Mouse (Mus musculus) hindbrain, embryonic 16.5 days (tissue): ENCODE measurements around the gene Zfp768. TPM values are rescaled to one million over a fixed set of nuclear protein-coding genes. Genes with fewer than 3 reads are reported as not detected.

Experiments used
- ATAC-seq: fragments of 200-750 bp; cut with Nextera tagmentation; 2 replicates; pipeline ENCODE4 v1.8.0; 2017; ENCODE audit warnings: moderate TSS enrichment, moderate library complexity
- H3K27ac ChIP-seq: fragments of 300-500 bp; sonication (generic); 2 replicates; pipeline ENCODE4 v1.5.1; 2014; ENCODE audit warnings: low read depth, mild to moderate bottlenecking, control low read depth, low read length, moderate library complexity
- H3K27me3 ChIP-seq: fragments of 300-500 bp; sonication (generic); replicated peaks from 2 replicates; pipeline ENCODE4 v1.6.1; 2014; ENCODE audit warnings: low read length; ENCODE audit not compliant: control insufficient read depth, insufficient read depth
- H3K36me3 ChIP-seq: fragments of 300-500 bp; sonication (generic); 2 replicates; pipeline ENCODE4 v1.6.1; 2014; ENCODE audit warnings: mild to moderate bottlenecking, low read length, moderate library complexity, mixed read lengths; ENCODE audit not compliant: control insufficient read depth, insufficient read depth
- H3K4me1 ChIP-seq: fragments of 300-500 bp; sonication (generic); 2 replicates; pipeline ENCODE4 v1.6.1; 2014; ENCODE audit warnings: low read depth, low read length; ENCODE audit not compliant: control insufficient read depth, insufficient read depth
- H3K4me2 ChIP-seq: fragments of 300-500 bp; sonication (generic); 2 replicates; pipeline ENCODE4 v1.6.1; 2014; ENCODE audit warnings: mild to moderate bottlenecking, low read length, control low read depth, moderate library complexity
- H3K4me3 ChIP-seq: fragments of 300-500 bp; sonication (generic); 2 replicates; pipeline ENCODE4 v1.5.1; 2014; ENCODE audit warnings: mild to moderate bottlenecking, low read length, control low read depth, moderate library complexity
- H3K9ac ChIP-seq: fragments of 300-500 bp; sonication (generic); 2 replicates; pipeline ENCODE4 v1.6.1; 2014; ENCODE audit warnings: low read depth, mild to moderate bottlenecking, control low read depth, low read length, moderate library complexity
- H3K9me3 ChIP-seq: fragments of 300-500 bp; sonication (generic); 2 replicates; pipeline ENCODE4 v1.6.1; 2014; ENCODE audit warnings: mild to moderate bottlenecking, low read length, moderate library complexity; ENCODE audit not compliant: control insufficient read depth
- WGBS: fragments of 180-500 bp; shearing (Covaris S2); extraction: QIAGEN DNeasy Blood & Tissue Kit; methylation state at CpG from one replicate; pipeline ENCODE4 v1.1.7; 2014; 5-methylcytosine and 5-hydroxymethylcytosine counted together
- polyA plus RNA-seq: library from polyadenylated mRNA; unstranded; fragments of >200 nt; fragmentation: Nextera tagmentation; extraction: Ambion mirVana; gene quantifications from 2 replicates; pipeline ENCODE4 v1.2.1, GENCODE M21; 2015

Gene Zfp768
- polyA plus RNA-seq, 1 experiment from 2014 or later, result 16.3 TPM

DNA sequence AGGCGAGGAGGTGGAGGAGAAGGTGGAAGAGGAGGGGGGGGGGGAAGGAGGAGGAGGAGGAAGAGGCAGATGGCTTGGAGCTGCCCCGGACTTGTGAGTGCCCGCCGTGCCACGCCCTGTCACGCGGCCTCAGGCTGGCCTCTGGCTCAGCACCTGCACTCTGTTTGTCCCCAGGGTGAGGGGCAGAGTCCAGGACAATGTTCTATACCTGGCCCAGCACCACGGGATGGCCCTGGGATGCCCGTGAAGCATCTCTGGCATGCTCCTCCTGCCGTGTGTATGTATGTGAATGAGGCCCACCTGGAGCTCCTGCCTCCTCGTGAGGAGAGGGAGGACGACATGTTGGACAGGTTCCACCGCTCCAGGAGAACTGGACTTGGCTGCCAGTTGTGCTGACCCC, 16.1 kb upstream of the Zfp768 start:
- Histone ChIP-seq H3K36me3 (no peaks in the 10 kb centered on the region), H3K4me1 (peaks cover 7% of the 10 kb centered on the region), H3K27me3 (peaks cover 5% of the 10 kb centered on the region), H3K4me2 (no peak overlapping the region), H3K4me3 (no peak overlapping the region), H3K27ac (no peak overlapping the region), H3K9me3 (no peaks in the 10 kb centered on the region), H3K9ac (no peak overlapping the region)
- no peak for ATAC-seq
- 58% methylated on average over 7 of the region's 13 CpGs for WGBS

DNA sequence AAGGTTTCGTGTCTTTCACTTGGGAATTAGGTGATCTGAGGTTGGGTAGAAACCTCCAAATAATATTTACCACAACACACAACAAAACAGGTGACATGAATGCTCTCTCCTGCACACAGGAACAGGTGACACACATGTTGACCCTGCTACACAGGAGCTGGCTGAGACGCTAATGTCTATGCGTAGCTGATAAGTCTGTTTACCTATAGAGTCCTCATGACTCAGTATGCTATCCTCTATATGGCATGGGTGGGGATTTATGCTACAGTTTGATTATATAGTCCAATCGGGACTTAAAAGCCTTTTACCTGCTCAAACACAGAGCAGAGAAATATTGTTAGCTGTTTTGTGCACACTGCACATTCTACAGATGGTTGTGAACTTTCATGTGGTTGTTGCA, 14.9 kb upstream of the Zfp768 start:
- Histone ChIP-seq H3K27me3 (peaks cover 5% of the 10 kb centered on the region), H3K27ac (no peak overlapping the region), H3K4me1 (peaks cover 7% of the 10 kb centered on the region), H3K4me3 (no peak overlapping the region), H3K9ac (no peak overlapping the region), H3K9me3 (no peaks in the 10 kb centered on the region), H3K36me3 (no peaks in the 10 kb centered on the region), H3K4me2 (no peak overlapping the region)
- no peak for ATAC-seq
- WGBS, result 79% methylated on average over 4 of the region's 4 CpGs

DNA sequence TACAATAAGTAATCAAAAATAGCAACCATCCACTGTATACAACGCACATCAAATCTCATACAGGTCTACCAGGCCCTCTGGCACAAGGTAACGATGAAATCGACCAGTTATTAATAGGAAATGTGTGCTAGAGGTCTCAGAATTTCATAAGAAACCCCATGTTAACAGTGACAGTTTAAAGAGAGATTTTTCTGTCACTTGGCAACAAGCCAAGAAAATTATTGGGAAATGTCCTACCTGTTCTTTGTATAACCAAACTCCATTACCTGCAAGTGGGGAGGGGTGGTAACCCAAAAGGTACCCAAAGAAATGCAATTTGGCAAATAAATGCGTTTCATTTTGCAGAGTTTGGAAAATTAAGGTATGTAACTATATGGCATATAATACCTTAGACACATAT, 13.1 kb upstream of the Zfp768 start:
- H3K9me3 ChIP-seq, result no peaks in the 10 kb centered on the region
- no peak overlapping the region for H3K4me2 ChIP-seq
- no peak overlapping the region for H3K4me3 ChIP-seq
- no peak for ATAC-seq
- H3K27ac ChIP-seq, result no peak overlapping the region
- H3K36me3 ChIP-seq, result no peaks in the 10 kb centered on the region
- no peak overlapping the region for H3K9ac ChIP-seq
- H3K27me3 ChIP-seq, result peaks cover 5% of the 10 kb centered on the region
- WGBS, result 74% methylated on average over 4 of the region's 4 CpGs
- peaks cover 3% of the 10 kb centered on the region for H3K4me1 ChIP-seq

DNA sequence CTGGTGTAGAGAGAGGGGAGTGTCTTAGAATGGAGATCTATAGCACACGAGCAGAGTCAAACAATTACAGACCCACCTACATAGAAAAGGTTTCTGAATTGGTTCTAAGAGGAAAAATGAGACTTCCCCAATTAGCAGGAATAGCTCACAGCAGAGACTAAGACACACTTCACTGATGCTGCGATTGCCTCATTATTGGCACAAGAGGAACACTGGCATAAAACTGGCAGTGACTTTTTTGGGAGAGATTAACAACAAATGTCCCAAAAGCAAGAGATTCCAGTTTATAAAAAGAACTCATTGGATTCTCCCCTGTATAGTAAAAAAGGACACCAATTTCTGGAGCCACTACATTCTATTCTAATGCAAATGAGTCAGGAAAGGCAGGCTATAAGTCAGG, 12.5 kb upstream of the Zfp768 start:
- Histone ChIP-seq H3K4me1 (no peaks in the 10 kb centered on the region), H3K36me3 (no peaks in the 10 kb centered on the region), H3K9me3 (no peaks in the 10 kb centered on the region), H3K27me3 (peaks cover 5% of the 10 kb centered on the region), H3K9ac (no peak overlapping the region), H3K4me2 (no peak overlapping the region), H3K4me3 (no peak overlapping the region), H3K27ac (no peak overlapping the region)
- 50% methylated on average over 2 of the region's 2 CpGs for WGBS
- ATAC-seq, result no peak

DNA sequence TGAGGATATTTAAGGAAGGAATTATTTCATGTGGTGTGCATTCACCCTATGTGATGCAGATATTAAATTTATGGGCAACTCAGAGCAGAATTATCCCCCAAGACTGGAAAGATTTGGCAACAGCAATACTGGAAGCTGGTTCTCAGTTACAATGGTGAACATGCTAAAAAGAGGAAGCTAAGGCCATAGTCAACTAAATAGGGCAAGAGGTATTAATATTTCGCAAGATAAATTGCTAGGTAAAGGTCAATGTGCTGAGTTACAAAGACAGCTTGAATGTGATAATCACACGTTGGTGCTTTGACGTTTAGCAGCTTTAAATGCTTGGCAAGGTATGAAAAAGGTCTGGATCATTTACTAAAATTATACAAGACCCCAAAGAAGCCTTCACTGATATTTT, 10.4 kb upstream of the Zfp768 start:
- Histone ChIP-seq H3K36me3 (no peaks in the 10 kb centered on the region), H3K4me1 (no peaks in the 10 kb centered on the region), H3K27ac (no peak overlapping the region), H3K27me3 (peaks cover 5% of the 10 kb centered on the region), H3K4me2 (no peak overlapping the region), H3K9ac (no peak overlapping the region), H3K9me3 (no peaks in the 10 kb centered on the region), H3K4me3 (no peak overlapping the region)
- 70% methylated on average over 3 of the region's 3 CpGs for WGBS
- no peak for ATAC-seq

DNA sequence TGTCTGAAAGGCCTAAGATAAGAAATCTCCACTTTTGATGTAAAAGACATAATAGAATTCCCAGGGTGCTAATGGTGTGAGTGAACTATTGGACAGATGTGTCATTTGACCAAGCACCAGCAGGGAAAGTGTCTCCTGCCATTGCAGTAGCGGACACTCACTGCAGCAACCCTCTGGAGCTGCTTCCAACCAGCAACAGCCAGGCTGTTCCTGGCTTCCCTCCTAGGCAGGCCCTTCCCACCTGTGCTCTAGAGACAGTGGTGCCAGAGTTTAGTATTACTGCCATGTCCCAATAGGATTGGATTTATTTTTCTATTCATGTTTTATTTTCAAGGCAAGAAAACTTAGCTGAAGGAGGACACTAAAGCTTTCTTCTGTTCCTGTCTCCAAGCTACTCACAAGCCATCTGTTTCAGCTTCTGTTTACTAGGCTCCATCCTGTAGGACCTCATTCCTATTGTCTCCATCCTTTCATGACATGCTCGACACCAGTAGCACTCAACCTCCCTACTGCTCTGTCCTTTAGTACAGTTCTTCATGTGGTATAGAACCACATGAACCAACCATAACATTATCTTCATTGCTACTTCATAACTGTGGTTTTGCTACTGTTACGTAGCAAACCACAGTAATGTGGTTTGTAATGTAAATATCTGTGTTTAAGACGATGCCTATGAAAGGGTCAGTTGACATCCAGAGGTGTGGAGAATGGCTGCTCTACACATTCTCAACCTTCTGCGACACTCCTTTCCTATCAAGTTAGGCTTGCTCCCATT, 6.0 kb upstream of the Zfp768 start:
- H3K27me3 ChIP-seq, result no peaks in the 10 kb centered on the region
- peaks cover 6% of the 10 kb centered on the region for H3K4me1 ChIP-seq
- 90% methylated on average over 5 of the region's 5 CpGs for WGBS
- H3K4me3 ChIP-seq, result no peak overlapping the region
- H3K4me2 ChIP-seq, result no peak overlapping the region
- no peak overlapping the region for H3K9ac ChIP-seq
- H3K36me3 ChIP-seq, result no peaks in the 10 kb centered on the region
- no peak for ATAC-seq
- H3K27ac ChIP-seq, result no peak overlapping the region
- H3K9me3 ChIP-seq, result no peaks in the 10 kb centered on the region

DNA sequence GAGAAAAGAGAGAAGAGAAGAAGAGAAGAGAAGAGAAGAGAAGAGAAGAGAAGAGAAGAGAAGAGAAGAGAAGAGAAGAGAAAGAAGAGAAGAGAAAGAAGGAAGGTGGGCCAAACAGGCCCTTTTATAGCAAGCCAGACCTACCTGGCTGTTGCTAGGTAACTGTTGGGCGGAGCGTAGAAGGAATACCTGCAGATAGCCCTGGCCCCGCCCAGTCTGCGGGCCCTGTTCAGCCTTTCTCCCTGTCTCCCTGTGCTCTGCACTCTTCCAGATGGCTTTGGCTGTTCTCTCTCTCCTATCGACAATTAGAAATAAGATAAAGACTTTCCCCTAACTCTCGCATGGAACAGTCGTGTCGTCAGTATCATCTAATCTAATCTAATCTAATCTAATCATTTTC, 1.3 kb upstream of the Zfp768 start:
- H3K36me3 ChIP-seq, result peaks cover 11% of the 10 kb centered on the region
- H3K9me3 ChIP-seq, result no peaks in the 10 kb centered on the region
- ATAC-seq, result no peak
- H3K4me1 ChIP-seq, result peaks cover 20% of the 10 kb centered on the region
- no peaks in the 10 kb centered on the region for H3K27me3 ChIP-seq
- peak overlapping the region; percentile 95 for H3K4me3 ChIP-seq
- 14% methylated on average over 8 of the region's 8 CpGs for WGBS
- no peak overlapping the region; the same call in 1 of the 2 replicates for H3K9ac ChIP-seq
- no peak overlapping the region for H3K27ac ChIP-seq
- H3K4me2 ChIP-seq, result peak overlapping the region; percentile 73

DNA sequence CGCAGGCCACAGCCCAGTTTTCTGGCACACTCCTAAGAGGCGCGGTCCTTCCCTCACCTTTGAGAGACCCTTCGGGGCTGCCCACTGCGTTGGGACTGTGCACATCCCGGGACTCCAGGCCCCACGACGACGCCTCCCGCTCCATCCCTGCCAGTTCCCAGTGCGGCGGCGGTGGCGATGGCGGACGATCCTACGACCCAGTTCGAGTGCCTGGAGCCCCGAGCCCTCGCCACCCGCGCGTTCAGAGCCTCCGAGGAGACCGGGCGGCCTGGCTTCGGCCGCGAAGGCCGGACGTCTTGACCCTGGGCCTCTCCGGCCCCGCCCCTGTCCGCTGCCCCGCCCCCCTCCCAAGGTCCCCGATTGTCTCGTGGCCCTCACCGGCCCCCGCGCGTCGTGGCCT, 297 bp downstream of the Zfp768 start:
- peak overlapping the region; percentile 95 for H3K4me3 ChIP-seq
- H3K27me3 ChIP-seq, result no peaks in the 10 kb centered on the region
- no peaks in the 10 kb centered on the region for H3K9me3 ChIP-seq
- ATAC-seq, result peak; percentile 46
- H3K27ac ChIP-seq, result peak overlapping the region; percentile 98
- H3K9ac ChIP-seq, result peak overlapping the region; percentile 97
- H3K4me1 ChIP-seq, result peaks cover 20% of the 10 kb centered on the region
- H3K4me2 ChIP-seq, result peak overlapping the region; percentile 73
- under 1% methylated on average over 31 of the region's 42 CpGs for WGBS
- peaks cover 11% of the 10 kb centered on the region for H3K36me3 ChIP-seq

DNA sequence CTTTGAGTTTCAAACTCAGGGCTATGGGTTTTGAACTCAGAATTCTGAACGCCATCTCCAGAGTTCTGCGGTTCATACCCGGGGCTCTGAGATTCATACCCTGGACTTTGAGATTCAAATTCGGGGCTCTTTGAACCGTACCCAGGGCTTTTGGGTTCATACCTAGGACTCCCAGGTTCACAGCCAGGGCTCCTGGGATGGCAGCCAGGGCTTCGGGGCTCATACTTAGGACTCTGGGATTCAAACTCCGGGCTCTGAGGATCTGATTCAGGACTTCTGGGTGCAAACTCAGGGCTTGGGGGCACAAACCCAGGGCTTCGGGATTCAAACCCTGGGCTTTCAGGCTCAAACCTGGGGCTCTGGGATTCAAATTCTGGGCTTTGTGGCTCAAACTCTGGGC, 1.0 kb downstream of the Zfp768 start:
- peaks cover 20% of the 10 kb centered on the region for H3K4me1 ChIP-seq
- H3K36me3 ChIP-seq, result peaks cover 11% of the 10 kb centered on the region
- H3K9me3 ChIP-seq, result no peaks in the 10 kb centered on the region
- H3K4me3 ChIP-seq, result peak overlapping the region; percentile 95
- WGBS, result 89% methylated on average over 8 of the region's 8 CpGs
- peak overlapping the region; percentile 73 for H3K4me2 ChIP-seq
- no peaks in the 10 kb centered on the region for H3K27me3 ChIP-seq
- peak overlapping the region; percentile 97; the same call in 1 of the 2 replicates for H3K9ac ChIP-seq
- ATAC-seq, result no peak
- H3K27ac ChIP-seq, result no peak overlapping the region
